Mouse (Mus musculus) induced T-regulatory cell, adult 2 months (primary cell): ENCODE measurements around the gene Mmp11.

Source experiments
- DNase-seq: peaks from one replicate; pipeline ENCODE4 v3.0.0-alpha.2; 2012; ENCODE audit warnings: low read depth

Gene Mmp11

GRCm38 (mm10) chr10:75935680-75936541 is at the start of gene Mmp11:
TSS of gene Mmp11 (minus strand) at chr10:75936496.
- DNase-seq = peak; percentile 93

GRCm38 (mm10) chr10:75979432-75979831 is 43.1 kb upstream of the Mmp11 start:
- no peak for DNase-seq

DNA sequence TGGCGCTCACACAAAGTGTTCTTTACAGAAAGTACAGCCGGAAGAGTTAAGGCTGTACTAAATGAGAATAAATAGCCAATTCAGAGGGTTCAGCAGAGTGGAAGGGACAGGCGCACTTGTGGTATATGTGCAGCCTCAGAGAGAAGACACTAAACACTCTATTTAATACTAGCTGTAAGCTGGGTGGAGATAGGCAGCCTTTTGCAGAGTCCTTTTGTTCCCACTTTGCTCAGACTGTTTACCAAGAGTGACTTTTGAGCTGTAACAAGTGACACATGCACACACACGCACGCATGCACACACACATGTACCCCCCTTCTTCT is 42.5 kb upstream of the Mmp11 start:
- DNase-seq = no peak

DNA sequence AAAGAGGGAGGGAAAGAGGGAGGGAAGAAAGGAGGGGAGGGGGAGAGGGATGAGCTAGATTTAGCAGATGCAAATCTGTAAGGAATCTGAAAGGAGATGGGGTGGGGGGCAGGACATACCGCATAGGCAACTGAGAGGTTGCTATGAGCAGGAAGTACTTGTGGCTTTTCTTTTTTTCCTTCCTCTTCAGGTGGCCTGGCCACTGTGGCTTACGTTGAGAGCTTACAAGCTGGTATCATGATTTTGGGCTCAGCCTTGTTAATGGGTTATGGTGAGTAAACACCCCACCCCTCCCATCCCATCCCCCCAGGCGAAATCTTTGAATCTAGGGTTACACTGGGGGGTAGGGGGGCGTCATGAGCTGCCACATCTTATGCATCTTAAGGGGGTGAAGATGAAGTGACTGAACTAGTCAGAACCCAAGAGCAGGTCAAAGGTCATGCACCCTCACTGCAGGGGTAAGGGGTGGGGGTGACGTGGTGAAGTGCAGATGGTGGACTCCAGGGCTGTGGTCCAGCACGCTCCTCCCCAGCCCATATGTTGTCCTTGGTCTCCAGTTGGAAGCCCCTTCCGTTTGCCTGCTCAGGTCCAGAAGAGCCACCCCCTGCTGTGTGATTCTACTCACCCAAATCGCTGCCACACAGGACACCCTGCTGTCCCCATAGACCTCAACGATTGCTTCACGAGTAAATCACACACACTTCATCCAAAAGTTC is 42.0 kb upstream of the Mmp11 start:
- DNase-seq = peak; percentile 55

GRCm38 (mm10) chr10:75975216-75975615 is 38.9 kb upstream of the Mmp11 start:
- peak; percentile 83 for DNase-seq

DNA sequence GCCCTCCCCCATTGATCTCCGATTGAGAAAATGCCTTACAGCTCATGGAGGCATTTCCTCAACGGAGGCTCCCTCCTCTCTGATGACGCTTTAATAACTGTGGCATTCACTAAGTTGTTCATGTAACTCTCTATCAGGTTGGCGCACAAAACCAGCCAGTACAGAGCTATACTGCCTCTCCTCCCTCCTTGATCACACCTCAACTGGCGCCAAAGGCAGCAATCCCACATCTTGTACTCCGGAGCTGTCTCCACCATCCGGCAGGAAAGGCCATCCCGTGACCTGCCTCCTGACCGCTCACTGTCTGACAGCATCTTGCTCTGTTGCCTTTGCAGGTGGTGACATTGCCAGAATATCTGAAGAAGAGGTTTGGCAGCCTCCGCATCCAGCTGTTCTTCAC is 37.5 kb upstream of the Mmp11 start:
- no peak for DNase-seq

GRCm38 (mm10) chr10:75954381-75954811 is 18.1 kb upstream of the Mmp11 start, which contains the start of gene Gm5134:
TSS of gene Gm5134 (plus strand) at chr10:75954514.
- DNase-seq = peak; percentile 57

- DNase-seq = peak; percentile 91
Measured at GRCm38 (mm10) chr10:75951424-75952050, 15.2 kb upstream of the Mmp11 start.

- peak; percentile 40 for DNase-seq
Measured at GRCm38 (mm10) chr10:75950791-75951210, 14.5 kb upstream of the Mmp11 start.

DNA sequence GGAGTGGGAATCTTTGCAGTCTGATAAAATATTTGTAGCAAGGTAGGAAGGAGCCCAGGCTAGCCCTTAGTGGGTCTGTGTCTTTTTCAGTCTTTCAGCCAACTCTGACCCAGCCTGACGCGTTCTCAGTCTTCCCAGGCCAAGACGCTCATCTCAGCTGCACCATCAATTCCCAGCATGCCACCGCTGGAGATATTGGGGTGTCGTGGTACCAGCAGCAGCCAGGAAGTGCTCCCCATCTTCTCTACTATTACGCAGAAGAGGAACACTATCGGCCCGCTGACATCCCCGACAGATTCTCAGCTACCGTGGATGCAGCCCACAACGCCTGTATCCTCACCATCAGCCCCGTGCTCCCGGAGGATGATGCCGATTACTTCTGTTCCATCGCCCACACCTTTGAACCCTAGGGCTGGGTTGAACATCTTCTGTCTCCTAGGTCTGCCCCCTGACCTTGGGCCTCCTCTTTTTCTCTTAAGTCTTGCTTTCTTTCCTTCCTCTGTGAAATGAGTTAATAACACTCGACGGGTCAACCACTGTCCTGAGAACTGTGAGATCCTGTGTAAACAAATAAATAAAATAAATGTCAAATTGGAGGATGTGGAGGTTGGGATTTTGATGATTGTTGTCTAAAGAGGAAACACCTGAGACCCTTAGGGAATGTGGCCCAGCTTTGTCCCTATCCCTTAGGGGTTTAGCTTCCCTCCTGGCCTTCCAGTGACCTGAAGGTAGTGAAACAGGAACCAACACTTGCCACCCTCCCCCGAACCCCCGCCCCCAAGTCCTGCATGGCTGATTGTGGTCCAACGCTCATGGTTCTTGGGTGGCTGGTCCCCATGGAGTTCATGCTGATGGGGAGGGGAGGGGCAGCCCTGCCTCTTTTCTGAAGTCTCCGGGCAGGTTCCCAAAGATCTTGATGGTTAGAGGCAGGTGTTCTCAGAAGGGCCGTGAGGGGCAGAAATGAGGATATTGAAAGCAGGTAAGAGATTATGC is 13.1 kb upstream of the Mmp11 start:
- no peak for DNase-seq

- no peak for DNase-seq
Measured at GRCm38 (mm10) chr10:75948079-75948478, 11.8 kb upstream of the Mmp11 start.

DNA sequence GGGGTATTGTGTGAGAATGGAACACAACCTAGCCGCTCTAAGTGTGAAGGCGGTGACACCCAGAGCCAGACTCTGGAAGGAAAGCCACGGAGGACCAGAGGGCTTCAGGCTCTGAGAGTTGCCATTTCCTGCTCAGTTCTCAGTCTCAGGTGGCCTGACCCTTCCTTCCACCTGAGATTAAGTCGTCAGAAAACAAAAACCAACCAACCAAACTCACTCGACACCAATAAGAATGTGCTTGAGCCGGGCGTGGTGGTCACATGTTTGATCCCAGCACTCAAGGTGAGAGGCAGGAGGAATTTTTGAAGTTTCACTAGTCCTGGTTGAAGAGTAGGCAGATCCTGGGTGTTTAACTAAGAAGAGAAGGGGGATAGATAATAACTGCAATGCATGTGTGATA is 9.6 kb upstream of the Mmp11 start:
- no peak for DNase-seq

- no peak for DNase-seq
Measured at GRCm38 (mm10) chr10:75945213-75945612, 8.9 kb upstream of the Mmp11 start.

DNA sequence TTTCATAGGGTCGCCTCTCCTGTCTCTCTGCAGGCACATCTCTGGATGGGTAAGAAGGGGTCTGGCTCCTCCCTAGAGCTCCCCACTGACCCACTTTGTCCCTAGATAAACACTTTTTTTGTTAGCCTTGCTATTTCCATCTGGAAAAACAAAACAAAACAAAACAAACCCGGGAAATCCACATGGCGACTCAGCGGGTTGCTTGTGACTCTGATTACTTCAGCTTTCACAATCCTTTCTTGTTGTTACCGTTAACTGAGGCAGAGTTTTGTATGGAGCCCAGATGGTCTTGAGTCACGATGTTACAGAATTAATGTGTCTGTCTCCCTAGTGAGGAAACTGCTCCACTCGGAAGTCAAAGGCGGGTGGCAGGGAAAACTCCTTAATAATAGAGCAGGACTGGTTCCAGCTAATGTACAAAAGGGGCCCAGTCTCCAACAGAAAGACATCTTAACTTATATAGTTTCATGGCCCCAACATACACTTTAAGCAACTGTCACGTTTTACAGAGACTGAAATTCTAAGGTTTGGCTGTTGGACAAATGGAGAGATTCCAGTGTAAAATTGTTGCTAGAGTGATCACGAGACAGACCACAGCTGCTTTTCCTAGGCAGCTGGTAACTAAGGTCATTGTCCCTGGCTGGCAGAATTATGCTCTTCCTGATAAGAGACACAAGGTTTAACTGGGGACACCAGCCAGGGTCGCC is 7.9 kb upstream of the Mmp11 start:
- no peak for DNase-seq

DNA sequence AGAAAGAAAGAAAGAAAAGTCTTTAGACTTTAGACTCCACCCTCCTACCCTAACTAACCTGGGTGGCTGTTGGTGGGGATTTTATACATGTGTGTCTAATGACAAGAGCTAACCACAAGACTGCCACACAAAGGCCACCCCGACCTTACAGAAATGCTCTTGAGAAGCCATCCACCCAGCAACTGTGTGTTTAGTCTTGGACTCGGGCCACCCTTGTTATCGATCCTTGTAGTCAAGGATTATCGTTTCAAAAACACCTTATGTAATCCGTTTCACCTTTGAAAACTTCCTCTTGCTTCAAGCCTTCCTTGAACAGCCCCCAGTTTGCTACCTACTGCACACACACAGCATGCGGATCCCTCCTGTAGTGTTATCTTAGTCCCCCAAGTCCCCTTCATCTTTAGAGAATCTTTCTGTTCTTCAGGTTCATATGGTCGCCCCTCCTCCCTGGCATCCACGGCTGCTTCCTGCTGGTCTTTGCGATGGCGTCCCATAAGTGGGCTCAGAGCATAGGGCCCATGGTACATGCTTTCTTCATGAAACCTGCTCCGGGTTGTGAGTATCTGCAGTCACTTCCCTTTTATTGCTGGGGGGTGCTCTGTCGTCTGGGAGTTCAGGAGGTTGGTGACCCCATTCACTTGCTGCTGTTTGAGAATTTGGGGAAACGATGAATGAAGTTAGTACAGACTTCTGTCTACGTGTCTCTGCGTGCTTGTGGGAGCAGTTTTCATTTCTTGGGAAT is 6.6 kb upstream of the Mmp11 start, which contains the start of gene Vpreb3:
Gene Vpreb3 (plus strand): TSS at position 322 of the 742 bp plus-strand sequence.
- no peak for DNase-seq

GRCm38 (mm10) chr10:75941042-75941824 is 4.9 kb upstream of the Mmp11 start:
- DNase-seq = no peak

DNA sequence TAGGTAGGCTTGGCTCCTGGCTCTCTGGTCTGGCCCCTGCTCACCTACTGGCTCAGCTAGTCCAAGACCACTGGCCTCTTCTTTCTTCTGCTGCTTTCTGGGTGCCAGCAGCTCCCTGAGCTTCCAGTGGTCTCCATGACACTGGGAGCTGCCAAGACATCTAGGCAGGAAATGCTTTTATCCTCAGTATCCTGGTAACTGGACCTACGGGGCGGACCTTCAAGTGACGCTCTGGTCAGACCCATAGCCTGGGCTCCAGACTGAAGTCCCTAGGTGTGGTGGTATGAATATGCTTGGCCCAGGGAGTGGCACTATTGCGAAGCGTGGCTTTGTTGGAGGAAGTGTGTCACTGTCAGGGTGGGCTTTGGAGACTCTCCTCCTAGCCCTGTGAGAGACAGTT is 4.2 kb upstream of the Mmp11 start, which contains the start of gene Gm867:
Gene Gm867 (minus strand): TSS at position 153 of the 400 bp plus-strand sequence.
- DNase-seq = no peak

GRCm38 (mm10) chr10:75939481-75940234 is 3.4 kb upstream of the Mmp11 start:
- peak; percentile 55 for DNase-seq
